Mouse (Mus musculus) gastrocnemius, postnatal 25 days (tissue): ENCODE data around the gene Shisa6. TPM values are rescaled to one million over a fixed set of nuclear protein-coding genes. Genes with fewer than 3 reads are reported as not detected.

ENCODE experiments used
- DNase-seq: peaks from one replicate; pipeline ENCODE4 v3.0.0; 2022
- long read RNA-seq, 2 experiments: library from polyadenylated mRNA; stranded (forward); transcript quantifications; one replicate each; pipeline ENCODE4 v2.0.0; 2021
- total RNA-seq, 2 experiments: library from RNA; stranded (reverse); gene quantifications; 1 replicate in 1 of 2; 2 replicates in 1 of 2; pipeline ENCODE4 v1.2.3; 2021

Shisa6 gene
- total RNA-seq: under 1 TPM; 0.13 to 0.95 TPM
- long read RNA-seq, experiment 1: 0 reads
- long read RNA-seq, experiment 2: 0 reads

GRCm38 (mm10) chr11:66525371-66526045 is at the start of gene Shisa6:
Gene Shisa6, minus strand, starts transcription at chr11:66525964.
- no peak for DNase-seq

DNA sequence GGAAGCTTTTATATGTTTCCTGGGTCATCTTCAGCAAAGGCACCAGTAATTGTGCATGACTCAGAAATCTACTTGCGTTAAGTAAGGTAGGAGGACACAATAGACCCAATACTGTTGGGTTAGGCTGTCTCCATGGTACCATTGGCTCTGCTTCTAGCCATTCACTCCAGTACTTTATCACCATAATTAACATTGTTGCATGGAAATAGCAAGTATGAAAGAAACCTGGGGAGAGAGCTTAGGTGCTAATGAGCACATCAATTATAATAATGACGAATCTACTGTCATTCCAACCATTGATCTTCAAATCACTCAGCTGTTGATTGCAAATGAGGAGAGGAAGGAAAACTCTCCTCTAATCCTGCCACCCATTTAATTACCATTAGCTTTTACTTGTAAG is 48.1 kb upstream of the Shisa6 start:
- no peak for DNase-seq

- no peak for DNase-seq
Measured at GRCm38 (mm10) chr11:66569045-66569444, 43.3 kb upstream of the Shisa6 start.

DNA sequence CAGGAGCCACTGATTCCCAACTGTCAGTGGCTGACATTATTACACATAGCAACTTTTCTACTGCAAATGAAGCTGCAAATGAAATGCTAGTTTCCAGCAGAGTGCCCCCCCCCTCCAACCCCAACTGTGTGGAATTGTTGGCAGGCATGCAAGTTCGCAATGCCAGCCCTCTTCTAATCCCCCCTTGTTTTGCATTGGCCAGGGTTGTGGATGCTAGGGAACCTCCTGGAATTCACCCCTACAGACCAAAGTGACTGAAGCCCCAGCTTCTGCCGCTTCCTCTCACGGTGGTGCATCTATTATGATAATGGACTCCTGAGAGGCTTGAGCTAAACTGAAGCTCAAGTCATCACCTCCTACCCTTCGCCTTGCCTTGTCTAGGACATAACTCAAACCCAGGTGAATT is 42.6 kb upstream of the Shisa6 start:
- DNase-seq: no peak

- DNase-seq: no peak
Measured at GRCm38 (mm10) chr11:66567382-66567781, 41.6 kb upstream of the Shisa6 start.

DNA sequence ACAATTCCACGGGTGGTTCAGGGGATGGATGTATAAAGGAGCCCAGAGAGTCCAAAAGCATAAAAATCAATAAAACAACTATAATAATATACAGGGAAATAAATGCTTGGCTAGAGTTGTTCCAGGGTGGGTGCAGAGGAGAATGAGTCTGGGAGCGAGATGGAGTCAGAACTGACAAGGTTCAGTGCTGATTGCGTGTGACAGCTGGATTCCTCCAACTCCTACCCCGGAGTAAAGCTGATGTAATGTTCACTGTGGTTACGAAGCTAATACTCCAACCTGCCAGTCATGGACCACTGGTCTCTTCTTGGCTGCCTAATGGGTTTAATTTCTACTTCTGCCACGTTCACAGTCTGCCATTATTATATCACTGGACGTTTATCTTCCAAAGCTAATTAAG is 36.5 kb upstream of the Shisa6 start:
- DNase-seq: no peak

GRCm38 (mm10) chr11:66537820-66538219 is 12.1 kb upstream of the Shisa6 start:
- no peak for DNase-seq

DNA sequence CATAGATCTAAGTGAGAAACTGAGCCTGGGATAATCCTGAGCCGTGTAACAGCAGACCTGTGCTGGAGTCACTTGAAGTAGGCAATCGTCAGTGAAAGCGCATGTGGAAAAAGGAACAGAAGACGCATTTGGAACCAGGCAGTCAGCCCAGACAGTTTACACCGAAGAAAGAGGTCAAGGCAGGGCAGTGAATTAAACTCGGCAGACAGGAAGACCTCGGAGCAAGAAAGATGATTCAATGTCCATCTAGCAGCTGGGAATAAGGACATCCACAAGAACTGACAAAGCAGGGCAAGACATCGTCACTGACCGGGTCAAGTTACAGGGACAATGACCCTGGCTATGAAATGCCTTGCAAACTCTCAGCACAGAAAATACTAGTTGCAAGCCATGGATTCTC is 10.1 kb upstream of the Shisa6 start:
- DNase-seq: no peak

GRCm38 (mm10) chr11:66535156-66535555 is 9.4 kb upstream of the Shisa6 start:
- no peak for DNase-seq

GRCm38 (mm10) chr11:66534291-66534690 is 8.5 kb upstream of the Shisa6 start:
- DNase-seq: no peak

- no peak for DNase-seq
Measured at GRCm38 (mm10) chr11:66528146-66528545, 2.4 kb upstream of the Shisa6 start.

DNA sequence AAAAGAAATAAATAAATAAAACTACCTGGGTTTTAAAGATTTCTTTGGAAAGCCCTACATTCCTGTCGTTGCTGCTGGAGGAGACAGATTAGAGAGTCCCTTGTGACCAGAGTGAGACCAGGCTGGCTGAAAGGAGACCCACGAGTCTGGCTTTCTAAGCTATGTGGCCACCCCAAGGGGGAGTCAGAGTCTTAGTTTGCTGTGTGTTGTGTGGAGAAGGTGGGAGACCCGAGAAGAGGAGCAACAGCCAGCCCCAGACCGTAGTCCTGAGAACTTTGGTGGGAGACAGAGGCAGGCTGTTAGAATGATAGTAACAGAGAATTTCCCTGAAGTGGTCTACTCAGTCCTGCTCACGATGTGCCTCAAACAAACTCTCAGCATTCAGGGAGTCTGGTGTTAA is 1.6 kb upstream of the Shisa6 start:
- no peak for DNase-seq

- DNase-seq: no peak
Measured at GRCm38 (mm10) chr11:66526981-66527320, 1.2 kb upstream of the Shisa6 start.

DNA sequence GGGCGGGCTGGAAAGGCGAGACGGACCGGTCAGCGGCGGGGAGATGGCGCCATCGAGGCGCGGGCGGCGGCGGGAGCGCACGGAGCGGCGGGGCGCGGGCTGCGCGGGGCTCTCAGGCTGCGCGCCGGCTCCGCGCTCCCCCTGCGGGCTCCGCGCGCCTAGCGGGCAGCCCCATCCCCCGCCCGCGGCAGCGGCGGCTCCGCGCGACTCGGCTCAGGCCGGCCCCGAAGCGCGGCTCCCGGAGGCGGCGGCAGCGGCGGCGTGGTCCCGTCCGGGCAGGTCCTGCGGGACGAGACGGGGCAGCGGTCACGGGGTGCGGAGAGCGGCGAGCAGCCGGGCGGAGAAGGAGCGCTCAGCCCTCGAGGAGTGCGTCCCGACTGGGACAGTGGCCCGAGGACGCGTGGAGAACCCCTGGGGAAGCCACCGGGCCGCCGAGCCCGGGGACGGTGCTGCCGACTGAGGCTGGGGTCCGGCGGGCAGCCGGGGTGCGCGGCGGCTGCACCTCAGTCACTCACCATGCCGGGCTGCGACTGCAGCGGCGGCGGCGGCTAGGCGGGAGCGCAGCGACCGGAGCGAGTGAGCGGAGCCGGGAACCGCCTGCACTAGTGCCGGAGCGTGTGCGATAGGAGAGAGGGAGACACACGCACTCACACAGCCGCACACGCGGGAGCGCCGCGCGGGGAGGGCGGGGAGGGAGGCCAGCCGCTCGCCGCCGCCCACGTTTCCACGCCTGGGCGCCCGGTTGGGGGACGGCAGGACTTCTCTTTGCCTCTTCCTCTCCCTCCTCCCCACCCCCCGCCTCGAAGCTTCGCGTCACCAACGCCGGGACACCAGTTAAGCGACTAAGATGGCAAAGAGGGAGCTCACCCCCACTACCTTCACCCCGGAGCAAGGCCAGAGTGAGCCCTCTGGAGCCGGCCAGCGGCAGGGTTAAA is 549 bp upstream of the Shisa6 start:
- no peak for DNase-seq

GRCm38 (mm10) chr11:66524251-66524650 is 1.5 kb downstream of the Shisa6 start:
- DNase-seq: no peak

GRCm38 (mm10) chr11:66522376-66522775 is 3.4 kb downstream of the Shisa6 start:
- DNase-seq: no peak

DNA sequence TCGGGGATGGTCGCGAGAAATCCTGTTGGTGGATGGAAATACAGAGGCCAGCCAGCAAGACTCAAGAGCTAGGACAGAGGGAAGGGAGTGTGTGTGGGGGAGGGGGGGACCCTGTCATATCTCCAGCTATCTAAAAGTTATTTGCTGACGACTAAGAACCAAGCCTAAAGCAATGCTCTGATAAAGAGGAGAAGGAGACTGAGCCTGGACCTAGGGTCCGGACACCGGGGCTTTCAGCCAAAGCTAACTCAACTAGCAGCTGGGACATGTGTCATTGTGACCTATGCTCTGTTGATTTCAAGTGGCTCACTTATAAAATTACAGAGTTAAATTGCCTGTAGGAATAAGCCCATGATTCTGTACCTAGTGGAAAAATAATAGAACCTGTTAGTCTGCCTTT is 6.4 kb downstream of the Shisa6 start:
- no peak for DNase-seq

DNA sequence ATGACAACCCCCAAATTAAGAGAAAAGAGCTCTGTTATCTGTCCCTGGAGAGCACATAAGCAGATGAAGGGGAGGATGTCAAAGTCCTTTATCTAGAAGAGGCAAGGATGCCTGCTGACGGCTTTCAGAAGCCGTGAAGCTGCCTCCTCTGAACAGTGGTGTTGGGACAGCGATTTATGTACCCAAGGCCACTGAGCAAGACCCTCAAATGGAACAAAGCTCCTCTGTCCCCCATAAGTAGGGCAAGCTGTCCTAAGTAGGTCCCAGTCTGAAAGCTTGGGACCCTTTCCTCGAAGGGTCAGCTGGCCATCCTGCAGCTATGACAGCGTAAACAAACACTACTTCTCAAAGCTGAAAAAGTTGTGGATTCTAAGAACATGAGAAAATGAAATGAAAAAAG is 11.4 kb downstream of the Shisa6 start:
- no peak for DNase-seq

GRCm38 (mm10) chr11:66500951-66501350 is 24.8 kb downstream of the Shisa6 start:
- no peak for DNase-seq

- no peak for DNase-seq
Measured at GRCm38 (mm10) chr11:66498857-66499445, 26.8 kb downstream of the Shisa6 start.

- no peak for DNase-seq
Measured at GRCm38 (mm10) chr11:66496235-66496634, 29.5 kb downstream of the Shisa6 start.

DNA sequence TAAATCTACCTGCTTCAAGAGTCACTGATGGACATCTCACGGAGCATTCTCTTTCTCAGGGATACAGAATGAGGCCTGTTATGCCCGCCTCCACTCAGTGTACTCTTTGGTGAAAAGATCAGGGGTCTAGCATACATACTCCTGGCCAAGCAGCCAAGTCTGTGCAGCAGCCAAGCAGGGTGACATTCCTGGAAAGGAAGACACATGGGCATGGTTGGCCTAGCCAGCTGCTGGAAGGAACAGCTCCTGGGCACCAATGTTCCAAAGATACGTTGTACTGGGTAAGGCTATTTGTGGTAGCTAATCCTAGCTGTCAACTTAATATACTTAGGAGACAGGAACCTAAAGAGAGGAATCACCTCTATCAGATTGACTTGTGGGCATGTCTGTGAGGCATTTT is 31.4 kb downstream of the Shisa6 start:
- no peak for DNase-seq

GRCm38 (mm10) chr11:66487765-66488164 is 38.0 kb downstream of the Shisa6 start:
- DNase-seq: no peak
